Mouse (Mus musculus) intestine, postnatal 0 days (tissue): ENCODE results near the gene Prr36. TPM values are rescaled to one million over a fixed set of nuclear protein-coding genes. Genes with fewer than 3 reads are reported as not detected.
"Not testable (repeated sequence)": the region's sequence is repeated elsewhere in the genome, so short reads cannot be mapped to it uniquely, and the experiment has no call there.

Experiments used
- ATAC-seq: fragments of 200-750 bp; cut with Nextera tagmentation; 2 replicates; pipeline ENCODE4 v1.8.0; 2017; ENCODE audit warnings: mild to moderate bottlenecking, moderate TSS enrichment, moderate library complexity
- H3K27ac ChIP-seq: fragments of 300-500 bp; sonication (generic); 2 replicates; pipeline ENCODE4 v1.5.1; 2014; ENCODE audit warnings: mild to moderate bottlenecking, low read depth, low read length, moderate library complexity
- H3K27me3 ChIP-seq: fragments of 300-500 bp; sonication (generic); replicated peaks from 2 replicates; pipeline ENCODE4 v1.6.1; 2014; ENCODE audit warnings: low read length, mixed read lengths; ENCODE audit not compliant: control insufficient read depth, insufficient read depth
- H3K36me3 ChIP-seq: fragments of 300-500 bp; sonication (generic); 2 replicates; pipeline ENCODE4 v1.6.1; 2014; ENCODE audit warnings: mild to moderate bottlenecking, moderate library complexity; ENCODE audit not compliant: control insufficient read depth, insufficient read depth
- H3K4me1 ChIP-seq: fragments of 300-500 bp; sonication (generic); replicated peaks from 2 replicates; pipeline ENCODE4 v1.6.1; 2014; ENCODE audit warnings: antibody characterized with exemption, low read length, mixed read lengths; ENCODE audit not compliant: control insufficient read depth, insufficient read depth
- H3K4me2 ChIP-seq: fragments of 300-500 bp; sonication (generic); replicated peaks from 2 replicates; pipeline ENCODE4 v1.6.1; 2014; ENCODE audit warnings: low read depth, mild to moderate bottlenecking, moderate library complexity
- H3K4me3 ChIP-seq: fragments of 300-500 bp; sonication (generic); 2 replicates; pipeline ENCODE4 v1.5.1; 2014; ENCODE audit warnings: low read depth, low read length
- H3K9ac ChIP-seq: fragments of 300-500 bp; sonication (generic); 2 replicates; pipeline ENCODE4 v1.6.1; 2014; ENCODE audit warnings: mild to moderate bottlenecking, low read depth, low read length
- H3K9me3 ChIP-seq: fragments of 300-500 bp; sonication (generic); 2 replicates; pipeline ENCODE4 v1.6.1; 2016; ENCODE audit warnings: mixed run types; ENCODE audit not compliant: control insufficient read depth
- CTCF ChIP-seq: sonication (generic); IDR thresholded peaks from 2 replicates; pipeline ENCODE4 v1.5.1; 2016; ENCODE audit warnings: low read depth, mild to moderate bottlenecking, control low read depth, antibody characterized with exemption, moderate library complexity
- WGBS: fragments of 180-500 bp; shearing (Covaris S2); extraction: QIAGEN DNeasy Blood & Tissue Kit; methylation state at CpG from one replicate; pipeline ENCODE4 v1.1.7; 2014; 5-methylcytosine and 5-hydroxymethylcytosine counted together
- polyA plus RNA-seq: library from polyadenylated mRNA; unstranded; fragments of >200 nt; fragmentation: Nextera tagmentation; extraction: Ambion mirVana; gene quantifications from 2 replicates; pipeline ENCODE4 v1.2.1, GENCODE M21; 2015

Prr36 gene
- polyA plus RNA-seq, 1 experiment from 2014 or later, result 0.99 TPM

DNA sequence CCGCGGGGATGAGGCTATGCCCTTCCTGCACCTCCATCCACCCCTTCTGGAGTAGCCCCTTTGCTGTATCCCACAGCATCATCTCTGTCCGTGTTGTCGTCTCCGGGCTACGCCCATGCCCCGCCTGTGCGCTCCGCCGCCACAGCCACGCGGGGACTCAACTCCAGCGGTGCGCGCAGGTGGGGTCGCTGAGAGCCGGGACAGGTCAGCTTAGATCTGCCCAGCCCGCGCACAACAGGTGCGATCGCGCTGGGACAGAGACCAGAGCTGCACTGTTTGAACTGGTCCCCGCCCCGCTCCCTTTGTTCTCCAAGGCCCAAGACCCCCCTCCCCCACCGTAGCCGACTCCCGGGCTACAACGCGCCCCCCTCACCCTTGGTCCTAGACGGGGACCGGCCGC lies 41.4 kb upstream of the Prr36 start:
- peak overlapping the region; percentile 41; the same call in 1 of the 2 replicates for H3K27ac ChIP-seq
- WGBS, result under 1% methylated on average over 32 of the region's 32 CpGs
- H3K4me2 ChIP-seq, result peak overlapping the region; percentile 98

GRCm38 (mm10) chr8:4258233-4258632 lies 41.0 kb upstream of the Prr36 start:
- Histone ChIP-seq H3K36me3 (peaks cover 51% of the 10 kb centered on the region), H3K27ac (no peak overlapping the region), H3K27me3 (no peaks in the 10 kb centered on the region), H3K9me3 (no peaks in the 10 kb centered on the region), H3K4me2 (peak overlapping the region; percentile 98), H3K4me3 (peak overlapping the region; percentile 63), H3K9ac (peak overlapping the region; percentile 34), H3K4me1 (no peaks in the 10 kb centered on the region)
- 3% methylated on average over 35 of the region's 35 CpGs for WGBS
- peak; percentile 44 for ATAC-seq
- peak; percentile 95 for TF ChIP-seq CTCF

More for the DNA sequence above, 41.4 kb upstream of the Prr36 start:
- TF ChIP-seq CTCF, result no peak
- H3K27me3 ChIP-seq, result no peaks in the 10 kb centered on the region
- no peaks in the 10 kb centered on the region for H3K9me3 ChIP-seq
- ATAC-seq, result peak; percentile 50
- H3K36me3 ChIP-seq, result peaks cover 55% of the 10 kb centered on the region
- H3K4me3 ChIP-seq, result peak overlapping the region; percentile 63
- H3K9ac ChIP-seq, result peak overlapping the region; percentile 34
- H3K4me1 ChIP-seq, result no peaks in the 10 kb centered on the region

DNA sequence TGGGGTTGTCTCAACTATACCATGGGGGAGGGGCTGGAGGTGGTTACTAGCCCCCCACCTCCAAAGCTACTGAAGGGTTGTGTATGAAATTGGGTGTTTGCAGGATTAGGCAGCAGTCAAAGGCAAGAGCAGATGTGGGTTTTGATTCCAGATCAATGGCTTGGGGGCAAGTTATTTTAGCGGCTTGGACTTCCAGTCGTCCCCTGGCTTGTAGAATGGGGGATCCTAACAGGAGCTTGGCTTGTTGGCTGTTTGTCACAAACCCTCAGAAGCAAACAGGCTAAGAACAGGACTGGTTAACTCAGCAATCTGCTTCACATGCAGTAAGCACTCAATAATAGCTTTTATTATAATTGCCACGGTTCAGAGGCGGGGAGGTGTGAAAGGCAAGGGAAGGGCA lies 40.1 kb upstream of the Prr36 start:
- peaks cover 42% of the 10 kb centered on the region for H3K36me3 ChIP-seq
- WGBS, result 78% methylated on average over 4 of the region's 4 CpGs
- no peaks in the 10 kb centered on the region for H3K4me1 ChIP-seq
- no peak overlapping the region for H3K27ac ChIP-seq
- H3K4me2 ChIP-seq, result no peak overlapping the region
- no peak for TF ChIP-seq CTCF
- no peak overlapping the region for H3K4me3 ChIP-seq
- H3K9ac ChIP-seq, result no peak overlapping the region
- no peaks in the 10 kb centered on the region for H3K9me3 ChIP-seq
- no peaks in the 10 kb centered on the region for H3K27me3 ChIP-seq
- no peak for ATAC-seq

GRCm38 (mm10) chr8:4256911-4257310 lies 39.7 kb upstream of the Prr36 start:
- no peaks in the 10 kb centered on the region for H3K4me1 ChIP-seq
- no peak overlapping the region for H3K9ac ChIP-seq

GRCm38 (mm10) chr8:4255471-4255870 lies 38.2 kb upstream of the Prr36 start:
- not testable (repeated sequence) for H3K4me1 ChIP-seq, H3K4me2 ChIP-seq, ATAC-seq, H3K9me3 ChIP-seq, H3K4me3 ChIP-seq, H3K9ac ChIP-seq, H3K27me3 ChIP-seq, H3K27ac ChIP-seq
- peaks cover 26% of the 10 kb centered on the region for H3K36me3 ChIP-seq
- WGBS, result 85% methylated on average over 7 of the region's 7 CpGs

More at GRCm38 (mm10) chr8:4256911-4257310, 39.7 kb upstream of the Prr36 start:
- WGBS, result 60% methylated on average over 4 of the region's 4 CpGs
- H3K36me3 ChIP-seq, result peaks cover 37% of the 10 kb centered on the region
- no peak for TF ChIP-seq CTCF
- H3K27ac ChIP-seq, result no peak overlapping the region
- no peak for ATAC-seq
- no peak overlapping the region for H3K4me2 ChIP-seq
- no peaks in the 10 kb centered on the region for H3K27me3 ChIP-seq
- H3K9me3 ChIP-seq, result no peaks in the 10 kb centered on the region
- no peak overlapping the region for H3K4me3 ChIP-seq

DNA sequence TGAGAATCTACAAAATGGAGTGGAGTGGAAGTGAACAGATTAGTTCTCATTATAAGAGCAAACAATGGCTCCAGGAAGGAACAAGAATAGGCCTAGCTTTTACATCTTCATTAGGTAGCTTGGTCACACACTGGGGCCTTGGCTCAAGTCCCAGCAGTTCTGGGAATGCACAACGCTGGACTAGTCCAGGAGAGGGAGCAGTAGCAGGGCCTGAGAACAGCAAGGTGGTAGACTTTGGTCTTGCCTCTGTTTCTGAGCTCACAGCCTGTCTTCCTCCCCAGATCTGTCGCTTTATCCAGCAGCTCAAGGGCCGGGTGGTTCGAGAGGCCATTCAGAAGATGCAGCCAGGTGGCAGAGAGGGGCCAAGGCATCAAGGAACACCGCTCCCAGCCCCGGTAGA lies 36.7 kb upstream of the Prr36 start:
- 63% methylated on average over 6 of the region's 6 CpGs for WGBS
- Histone ChIP-seq H3K4me2 (peak overlapping the region; percentile 90), H3K9ac (0 out of 2 replicates have a peak overlapping the region, but pooled peaks have one; percentile 59), H3K4me1 (no peaks in the 10 kb centered on the region), H3K27ac (no peak overlapping the region), H3K9me3 (no peaks in the 10 kb centered on the region), H3K4me3 (peak overlapping the region; percentile 92), H3K27me3 (no peaks in the 10 kb centered on the region), H3K36me3 (peaks cover 17% of the 10 kb centered on the region)
- ATAC-seq, result no peak
- TF ChIP-seq CTCF, result peak; percentile 71
